Mouse (Mus musculus): ENCODE data around the gene Sema4c.
A peak's percentile ranks its signal among the peaks of the same experiment; 100 is the strongest.
"Not testable (repeated sequence)": the region's sequence is repeated elsewhere in the genome, so short reads cannot be mapped to it uniquely, and the experiment has no call there.

Sema4c gene

DNA sequence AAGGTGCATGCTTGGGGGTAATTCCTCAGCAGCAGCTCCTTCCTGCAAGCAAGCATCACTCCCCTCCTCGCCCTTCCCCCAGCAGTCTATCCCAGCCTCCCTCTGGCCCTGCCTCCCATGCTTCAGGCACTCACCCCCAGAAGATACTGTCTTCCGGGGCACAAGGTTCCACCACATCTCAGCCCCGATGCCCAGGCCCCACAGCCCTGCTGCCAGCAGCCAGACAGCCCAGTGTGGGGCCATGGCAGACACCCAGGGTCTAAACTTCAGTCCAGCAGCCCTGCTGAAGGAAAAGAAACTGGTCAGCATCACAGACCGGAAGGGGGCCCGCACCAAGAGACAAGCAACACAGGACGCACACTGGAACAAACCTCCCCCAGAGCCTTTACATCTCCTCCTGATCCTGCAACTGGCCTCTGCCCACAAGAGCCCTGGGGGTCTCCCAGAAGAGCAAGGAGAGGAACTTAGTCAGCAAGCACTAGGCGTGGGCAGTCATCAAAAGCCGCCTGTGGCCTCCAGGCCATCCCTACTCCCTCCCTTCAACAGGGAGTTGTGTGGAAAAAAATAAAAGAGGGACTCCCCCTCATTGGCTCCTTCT is 2.3 kb downstream of the Sema4c start:
- DNase-seq: no peak

DNA sequence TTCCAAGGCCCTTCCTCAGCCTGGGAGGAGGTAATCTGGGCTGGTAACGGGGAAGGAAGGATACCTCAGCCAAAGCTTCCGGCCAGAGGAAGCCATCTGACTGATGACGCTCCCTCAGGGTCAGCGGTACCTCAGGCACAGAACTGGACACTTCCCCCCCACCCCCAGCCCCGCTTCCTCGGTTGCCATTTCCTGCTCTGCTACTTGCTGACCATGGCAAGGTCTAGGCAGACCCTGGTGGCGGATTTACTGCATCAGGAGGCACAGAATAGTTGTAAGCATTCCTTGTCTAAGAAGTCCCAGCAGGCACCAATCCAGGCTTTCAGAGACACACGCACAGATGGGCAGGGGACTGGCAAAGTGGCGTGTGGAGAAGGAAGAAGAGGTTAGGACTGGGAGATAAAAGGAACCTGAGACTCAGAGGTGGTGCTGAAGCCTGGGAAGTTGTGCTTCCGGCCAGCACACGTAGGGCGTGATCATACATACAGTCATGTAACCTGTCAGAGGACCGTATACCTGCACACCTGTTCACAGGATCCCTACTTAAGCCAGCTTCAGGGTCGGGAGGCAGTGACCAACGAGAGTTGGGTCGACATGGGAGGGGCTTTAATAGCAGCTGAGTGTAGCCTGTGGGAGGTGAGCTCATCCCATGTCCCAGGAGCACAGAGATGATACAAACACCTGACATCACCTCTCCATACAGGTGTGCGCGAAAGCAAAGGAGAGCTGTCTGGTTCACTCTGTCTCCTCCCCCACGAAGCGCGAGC is 3.3 kb downstream of the Sema4c start:
- DNase-seq: no peak

DNA sequence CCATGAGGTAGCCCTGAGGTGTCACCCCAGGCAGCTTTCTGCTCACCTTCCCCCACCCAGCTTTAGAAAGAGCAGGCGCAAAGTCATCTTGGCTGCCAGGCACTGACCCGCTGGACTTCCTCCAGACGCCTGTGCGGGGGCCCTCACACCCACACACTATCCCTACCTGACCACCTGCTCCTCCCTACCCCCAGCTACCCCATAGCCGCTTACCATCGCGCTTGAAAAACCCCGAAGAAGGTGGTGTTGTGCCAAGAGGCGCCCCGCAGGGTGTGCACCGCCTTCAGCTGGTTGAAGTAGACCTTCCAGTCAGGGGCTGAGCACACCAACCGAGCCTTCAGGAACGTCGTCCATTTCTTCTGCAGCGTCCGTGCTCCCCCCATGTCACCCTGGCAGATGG is 5.6 kb downstream of the Sema4c start:
- DNase-seq: no peak

DNA sequence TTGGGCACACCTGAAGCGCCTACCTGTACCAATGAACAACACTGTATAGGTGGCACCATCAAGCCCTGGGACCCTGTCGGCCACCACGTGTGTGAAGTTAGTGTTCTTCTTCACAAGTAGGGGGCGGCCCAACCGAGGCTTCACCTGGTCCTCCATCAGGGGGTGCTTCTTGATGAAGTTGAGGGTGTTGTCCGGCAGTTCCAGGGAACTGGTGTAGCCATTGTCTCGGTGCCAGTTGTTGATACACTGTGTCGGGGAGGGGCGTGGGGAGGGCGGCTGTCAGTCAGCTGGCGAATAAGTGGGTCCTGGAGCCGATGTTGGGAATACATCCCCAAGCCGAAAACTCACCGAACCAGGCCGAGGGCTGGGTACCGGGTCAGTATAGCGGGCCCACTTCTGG is 6.2 kb downstream of the Sema4c start:
- no peak for DNase-seq

DNA sequence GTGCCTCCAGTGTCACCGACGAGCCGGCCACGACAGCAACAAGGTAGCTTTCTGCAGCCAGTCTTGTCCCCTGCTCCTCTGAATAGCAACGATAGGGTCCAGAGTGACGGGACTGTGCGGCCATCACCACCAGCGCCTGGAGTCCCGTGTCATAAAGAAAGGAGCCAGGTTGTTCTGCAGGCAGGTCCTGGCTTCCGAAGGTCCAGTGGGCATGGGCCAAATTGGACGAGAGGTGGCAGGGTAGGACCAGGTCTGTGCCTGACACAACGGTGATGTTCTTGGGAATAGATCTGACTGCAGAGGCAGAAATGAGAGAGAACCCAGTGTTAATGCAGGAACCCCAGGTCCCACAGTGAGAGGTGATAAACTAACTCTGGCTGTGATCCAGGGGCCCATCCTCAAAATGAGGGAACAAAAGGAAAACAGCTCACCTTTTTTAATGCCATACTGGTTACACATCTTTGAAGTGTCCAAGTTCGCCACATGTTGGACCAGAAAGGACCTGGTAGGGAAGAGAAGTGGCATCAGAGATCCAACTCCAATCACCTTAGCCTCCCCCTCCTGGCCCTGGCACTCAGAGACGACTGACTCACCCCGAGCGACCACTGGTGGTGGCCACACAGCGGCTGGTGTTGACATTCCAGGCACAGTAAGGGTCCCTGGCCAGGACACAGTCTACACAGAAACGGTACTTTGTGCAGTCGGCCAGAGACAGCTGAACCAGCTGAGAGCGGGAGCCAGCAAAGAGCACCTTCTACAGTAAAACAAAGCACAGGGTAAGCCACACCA is 7.9 kb downstream of the Sema4c start:
- no peak for DNase-seq

DNA sequence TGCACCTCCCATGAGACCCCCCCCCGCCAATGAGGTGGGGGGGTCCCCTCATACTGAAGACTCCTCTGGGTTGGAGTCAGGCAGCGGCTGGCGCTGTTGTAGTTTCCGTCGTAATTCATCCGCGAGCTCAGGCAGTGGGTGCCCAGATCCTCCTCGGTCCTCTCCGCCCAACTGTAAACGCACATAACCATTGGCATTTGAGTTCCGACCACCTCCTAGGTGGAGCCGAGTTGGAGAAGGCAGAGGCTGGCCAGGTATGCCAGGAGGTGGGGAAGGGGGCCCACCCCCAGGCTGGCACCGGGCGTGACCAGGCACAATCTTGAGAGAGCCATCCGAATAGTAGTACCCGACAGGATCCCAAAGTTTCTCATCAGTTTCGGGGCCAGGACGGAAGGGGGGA is 8.7 kb downstream of the Sema4c start:
- DNase-seq: no peak

DNA sequence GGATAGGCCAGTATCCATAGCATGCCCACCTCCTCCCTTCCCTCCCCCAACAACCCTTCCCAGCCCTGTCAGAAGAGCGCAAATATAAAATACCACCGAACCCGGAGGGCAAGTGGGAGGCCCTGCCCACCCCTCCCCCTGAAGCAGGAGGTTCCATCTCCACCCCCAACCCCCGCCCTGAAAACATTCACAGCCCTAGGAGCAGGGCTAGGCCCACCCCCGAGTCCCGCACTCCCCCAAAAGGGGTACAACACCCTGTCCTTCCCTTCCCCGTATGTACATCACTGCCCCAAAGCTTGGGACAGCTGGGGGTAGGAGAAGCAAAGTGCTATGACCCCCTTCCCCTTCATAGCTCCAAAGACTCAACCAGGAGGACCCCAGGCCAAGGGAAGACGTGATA is 9.4 kb downstream of the Sema4c start:
- no peak for DNase-seq

DNA sequence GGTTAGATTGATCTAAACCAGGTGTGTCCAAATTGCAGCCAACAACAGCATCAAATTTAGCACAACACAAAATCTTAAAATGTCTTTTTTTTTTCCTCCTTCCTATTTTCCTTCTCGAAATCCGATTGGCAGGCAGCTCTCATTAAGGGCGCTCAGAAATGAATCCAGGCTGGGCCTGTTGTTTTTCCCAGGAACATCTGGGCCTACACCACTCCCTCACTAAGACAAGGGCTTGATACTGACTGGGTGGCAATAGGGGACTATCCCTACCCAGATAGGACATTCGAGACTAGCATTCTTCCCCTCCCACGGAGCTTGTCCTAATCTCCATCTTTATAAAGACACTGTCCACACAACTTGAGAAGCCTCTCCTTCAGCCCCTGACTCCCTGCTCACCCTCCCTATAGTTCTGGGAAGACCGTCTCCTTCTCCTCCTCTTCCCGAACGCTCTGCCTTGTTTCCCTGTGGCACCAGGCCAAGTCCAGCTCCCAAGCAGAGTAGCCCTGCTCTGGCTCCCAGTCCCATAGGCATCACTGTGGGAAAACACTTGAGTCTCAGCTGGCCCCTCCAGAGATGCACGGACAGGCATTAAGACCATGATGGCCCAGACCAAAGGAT is 10.1 kb downstream of the Sema4c start:
- DNase-seq: peak; percentile 33

DNA sequence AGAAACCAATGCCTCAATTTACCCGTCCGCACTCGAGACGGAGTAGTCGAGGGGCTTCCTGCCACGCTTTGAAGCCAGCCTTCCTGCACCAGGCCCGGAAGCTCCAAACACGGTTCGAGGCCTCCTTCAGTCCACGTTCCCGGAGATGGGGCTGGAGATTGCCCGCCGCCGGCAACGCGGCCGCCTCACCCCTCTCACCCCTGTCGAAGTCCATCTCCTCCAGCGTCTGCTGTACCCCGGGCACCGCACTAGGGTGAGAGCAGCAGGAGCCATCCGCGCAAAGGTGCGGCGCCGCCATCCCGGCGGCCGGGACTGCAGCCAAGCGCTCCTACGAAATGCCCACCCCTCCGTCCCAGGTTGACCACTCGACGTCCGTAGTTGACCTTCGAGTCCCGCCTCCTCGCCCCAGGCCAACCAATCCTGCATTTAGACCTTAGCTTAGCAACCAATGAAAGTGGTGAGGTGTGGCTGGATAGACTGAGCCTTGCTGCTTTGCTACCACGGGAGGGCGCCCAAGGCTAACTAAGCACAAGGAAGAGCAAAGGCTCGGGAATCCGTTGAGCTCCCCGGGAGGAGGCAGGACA is 11.2 kb downstream of the Sema4c start, which contains the start of gene Ankrd39:
Ankrd39 (minus strand) TSS at position 558 of the 584 bp plus-strand sequence.
- DNase-seq: peak; percentile 99

DNA sequence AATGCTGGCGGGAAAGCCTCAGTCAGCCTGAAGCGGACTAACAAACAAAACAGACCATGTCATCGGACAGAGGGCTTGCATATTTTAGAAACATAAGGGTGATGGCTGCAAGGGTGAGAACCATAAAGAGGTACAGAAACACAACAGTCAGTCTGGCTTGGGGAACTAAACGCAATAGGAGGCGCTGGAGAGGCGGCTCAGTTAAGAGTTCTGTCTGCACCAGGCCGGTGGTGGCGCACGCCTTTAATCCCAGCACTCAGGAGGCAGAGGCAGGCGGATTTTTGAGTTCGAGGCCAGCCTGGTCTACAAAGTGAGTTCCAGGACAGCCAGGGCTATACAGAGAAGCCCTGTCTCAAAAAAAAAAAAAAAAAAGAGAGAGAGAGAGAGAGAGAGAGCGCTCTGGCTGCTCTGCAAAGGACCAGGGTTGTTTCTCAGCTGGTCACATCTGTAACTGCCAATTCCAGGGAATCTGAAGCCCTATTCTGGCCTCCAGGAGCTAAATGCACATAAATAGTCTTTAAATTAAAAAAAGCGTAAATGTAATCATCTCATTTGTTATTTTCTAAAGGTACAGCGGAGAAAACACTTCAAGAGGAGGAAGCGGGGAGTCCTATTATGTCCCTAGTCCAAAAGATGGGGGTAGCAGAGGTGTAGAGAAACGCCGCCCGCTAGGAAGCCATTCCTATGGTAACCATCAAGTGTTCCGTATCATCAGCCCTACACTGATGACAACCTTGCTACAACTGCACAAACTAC is 12.1 kb downstream of the Sema4c start:
- DNase-seq: no peak

DNA sequence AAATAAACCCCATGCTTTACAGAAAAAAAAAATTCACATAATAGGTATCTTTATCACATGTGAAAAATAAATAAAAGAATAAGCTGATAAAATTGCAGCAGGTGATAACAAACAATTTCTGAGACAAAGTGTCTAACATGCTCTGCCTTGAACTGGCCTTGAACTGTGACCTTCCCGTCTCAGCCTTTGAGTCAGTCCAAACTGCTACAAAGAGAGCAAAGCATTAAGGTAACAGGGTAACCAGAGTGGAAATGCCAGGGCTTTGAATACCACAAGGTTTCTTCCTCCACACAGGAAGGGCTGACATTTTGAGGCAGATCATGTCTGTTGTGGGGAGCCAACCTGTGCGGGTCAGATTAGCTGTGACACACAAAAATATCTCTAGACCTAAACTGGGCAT is 12.8 kb downstream of the Sema4c start:
- no peak for DNase-seq

DNA sequence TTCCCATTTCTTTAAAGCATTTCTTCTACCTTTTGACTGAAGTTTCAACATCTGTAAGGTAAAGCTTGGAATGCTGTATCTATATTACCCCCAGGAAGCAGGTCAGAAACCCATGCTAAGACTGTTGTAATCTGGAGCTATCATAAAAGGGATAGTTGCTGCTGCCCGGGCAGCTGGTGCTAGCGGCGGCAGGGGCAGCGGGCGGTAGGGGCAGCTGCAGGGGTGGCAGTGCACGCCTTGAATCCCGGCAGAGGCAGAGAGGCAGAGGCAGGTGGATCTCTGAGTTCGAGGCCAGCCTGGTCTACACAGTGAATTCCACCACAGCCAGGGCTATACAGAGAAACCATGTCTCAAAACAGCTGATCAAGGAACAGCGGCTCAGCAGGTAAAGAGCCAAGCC is 15.2 kb downstream of the Sema4c start:
- DNase-seq: no peak

DNA sequence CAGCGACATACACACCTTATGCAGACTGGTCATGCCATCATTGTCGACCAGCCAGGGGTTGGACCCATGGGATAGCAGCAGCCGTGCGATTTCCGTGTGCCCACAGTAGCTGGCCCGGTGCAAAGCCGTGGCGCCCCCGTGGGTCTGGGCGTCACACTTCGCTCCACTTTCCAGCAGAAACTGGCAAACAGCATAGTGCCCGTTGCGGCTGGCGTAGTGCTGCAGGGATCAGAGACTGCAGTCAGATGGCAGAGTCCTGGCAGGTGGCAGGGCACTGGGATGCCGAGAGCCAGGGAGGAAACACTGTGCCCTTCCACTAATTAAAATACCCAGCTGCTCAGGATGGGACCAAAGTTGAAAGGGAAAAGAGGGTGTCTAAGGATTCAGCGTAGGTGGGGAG is 16.3 kb downstream of the Sema4c start:
- no peak for DNase-seq

DNA sequence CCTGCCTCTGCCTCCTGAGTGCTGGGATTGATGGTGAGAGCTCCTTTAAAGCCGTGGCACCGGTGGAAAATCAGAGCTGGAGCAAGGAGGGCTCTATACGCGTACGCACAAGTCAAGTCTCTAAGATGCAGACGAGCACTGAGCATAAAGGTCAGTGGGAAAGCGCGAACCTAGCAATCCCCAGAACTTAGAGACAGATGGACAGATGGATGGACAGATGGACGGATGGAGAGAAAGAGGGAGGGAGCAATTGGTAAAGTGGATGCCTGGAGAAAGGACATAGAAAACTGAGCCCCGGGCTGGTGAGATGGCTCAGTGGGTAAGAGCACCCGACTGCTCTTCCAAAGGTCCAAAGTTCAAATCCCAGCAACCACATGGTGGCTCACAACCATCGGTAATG is 17.3 kb downstream of the Sema4c start:
- no peak for DNase-seq

DNA sequence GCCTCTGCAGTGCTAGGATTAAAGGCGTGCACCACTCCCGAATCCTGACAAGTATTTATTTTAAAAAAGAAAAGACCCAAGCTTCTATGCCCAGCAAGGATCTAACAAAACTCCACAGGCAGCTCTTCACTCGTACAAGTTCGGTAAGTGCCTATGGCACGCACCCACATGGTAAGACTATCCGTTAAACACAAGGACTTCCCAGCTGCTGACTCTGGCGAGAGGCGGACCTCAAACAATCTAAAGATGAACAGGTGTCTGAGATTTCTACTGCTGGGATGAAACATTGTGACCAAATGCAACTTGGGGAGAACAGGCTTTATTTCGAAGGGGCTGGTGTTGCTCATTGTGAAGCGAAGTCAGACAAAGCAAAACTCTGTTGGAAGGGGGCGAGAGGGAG is 18.0 kb downstream of the Sema4c start:
- DNase-seq: no peak

DNA sequence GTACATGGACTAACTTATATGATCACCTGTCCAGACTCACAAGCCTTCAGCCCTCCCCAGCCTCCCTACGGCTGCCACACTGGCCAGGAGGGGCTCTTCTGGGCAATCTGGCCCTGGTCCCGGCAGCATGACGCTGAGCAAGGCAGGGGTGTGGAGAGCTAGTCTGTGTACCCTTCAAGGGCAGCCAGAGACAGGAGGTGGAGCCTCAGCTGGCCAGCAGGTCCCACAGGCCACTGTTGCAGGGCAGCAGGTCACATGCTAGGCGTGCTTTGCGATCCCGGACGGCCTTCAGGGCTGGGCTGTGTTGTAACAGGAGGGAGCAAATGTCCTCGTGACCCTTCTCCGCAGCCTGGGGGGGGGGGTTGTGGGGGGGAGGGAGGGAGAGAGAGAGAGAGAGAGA is 19.0 kb downstream of the Sema4c start, which contains the start of gene Gm42417:
Gm42417 (minus strand) TSS at position 244 of the 400 bp plus-strand sequence.
- no peak for DNase-seq

DNA sequence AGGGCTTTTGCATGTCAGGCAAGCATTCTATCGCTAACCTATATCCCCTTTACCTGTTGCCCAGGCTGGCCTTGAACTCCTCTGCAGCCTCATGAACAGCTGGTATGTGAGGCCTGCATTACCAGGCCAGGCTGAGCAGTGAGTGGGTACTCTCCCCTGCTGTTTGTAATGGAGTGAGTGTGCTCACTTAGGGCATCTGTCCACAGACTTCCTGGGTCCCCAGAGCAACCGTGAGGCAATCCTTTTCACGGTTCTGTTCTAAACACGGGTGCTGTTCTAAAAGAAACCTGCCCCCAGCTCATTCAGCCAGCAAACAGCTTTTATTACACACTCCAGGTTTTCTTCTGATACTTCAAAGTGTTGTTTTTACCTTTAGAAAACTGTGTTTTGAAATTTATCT is 19.4 kb downstream of the Sema4c start:
- no peak for DNase-seq

DNA sequence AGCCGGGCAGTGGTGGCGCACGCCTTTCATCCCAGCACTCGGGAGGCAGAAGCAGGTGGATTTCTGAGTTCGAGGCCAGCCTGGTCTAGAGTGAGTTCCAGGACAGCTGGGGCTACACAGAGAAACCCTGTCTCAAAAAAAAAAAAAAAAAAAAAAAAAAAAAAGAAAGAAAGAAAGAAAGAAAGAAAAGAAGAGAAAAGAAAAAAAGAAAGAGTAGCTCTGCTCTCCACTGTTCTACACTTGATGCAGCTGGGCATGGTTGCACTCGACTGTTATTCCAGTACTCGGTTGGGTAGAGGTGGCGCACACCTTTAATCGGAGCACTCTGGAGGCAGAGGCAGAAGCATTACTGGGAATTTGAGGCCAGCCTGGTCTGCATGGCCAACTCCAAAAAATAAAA is 21.4 kb downstream of the Sema4c start, which contains the start of gene Ankrd23:
Ankrd23 (minus strand) TSS at position 101 of the 400 bp plus-strand sequence.
- not testable (repeated sequence) for DNase-seq

DNA sequence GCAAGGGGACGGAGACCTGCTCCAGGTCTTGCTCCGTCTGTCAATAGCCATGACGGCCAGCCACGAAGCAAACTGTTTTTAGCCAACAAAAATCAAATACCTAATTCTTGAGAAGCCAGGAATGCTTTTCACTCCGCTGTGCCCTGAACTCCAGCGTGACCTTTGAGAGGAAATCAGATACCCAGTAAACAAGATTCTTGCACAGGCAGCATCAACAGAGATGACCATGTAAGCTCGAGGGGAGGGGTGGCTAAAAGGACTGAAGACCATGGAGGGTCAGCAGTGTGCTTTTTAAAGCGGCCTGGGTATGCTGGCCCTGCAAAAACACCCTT is 21.8 kb downstream of the Sema4c start:
- DNase-seq: no peak

DNA sequence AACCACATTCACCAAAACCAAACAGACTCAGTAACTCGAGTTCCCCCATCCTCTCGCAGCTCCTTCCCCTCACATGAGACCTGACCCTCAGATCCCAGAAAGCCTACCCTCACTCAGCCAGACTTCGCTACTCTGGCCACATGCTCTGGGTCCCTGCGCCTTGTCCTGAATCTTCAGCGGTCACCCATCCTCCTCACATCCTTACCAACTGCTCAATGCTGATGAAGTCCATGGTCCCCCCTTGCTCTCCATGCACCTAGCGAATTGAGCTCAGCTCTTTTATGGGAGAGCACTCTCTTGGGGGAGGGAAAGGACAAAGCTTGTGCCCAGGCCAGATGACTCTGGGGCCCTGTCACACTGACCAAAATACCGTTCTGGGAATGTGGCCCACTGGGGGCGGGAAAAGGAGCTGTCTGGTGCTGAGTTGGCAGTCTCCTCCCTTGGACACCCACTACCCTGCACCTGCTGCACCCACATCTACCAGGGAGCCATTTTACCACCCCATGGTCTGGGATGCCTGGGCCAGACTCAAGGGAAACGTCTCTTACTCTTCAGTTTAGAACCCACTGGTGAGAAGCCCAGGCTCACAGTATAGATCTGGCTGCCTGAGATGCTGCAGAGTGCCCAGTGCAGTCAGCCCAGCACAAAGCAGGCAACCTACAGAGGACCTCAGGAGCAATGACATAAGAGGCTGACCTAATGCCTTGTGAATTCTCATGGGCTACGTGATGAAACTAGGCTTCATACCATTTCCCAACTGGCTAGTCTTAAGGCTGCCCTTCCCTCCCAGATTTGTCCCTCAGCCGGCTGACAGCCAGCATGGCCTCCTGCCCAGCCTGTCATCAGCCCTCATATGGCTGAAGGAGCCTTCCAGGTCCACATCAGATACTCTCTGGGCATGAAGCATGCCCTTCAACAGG is 22.4 kb downstream of the Sema4c start:
- no peak for DNase-seq

DNA sequence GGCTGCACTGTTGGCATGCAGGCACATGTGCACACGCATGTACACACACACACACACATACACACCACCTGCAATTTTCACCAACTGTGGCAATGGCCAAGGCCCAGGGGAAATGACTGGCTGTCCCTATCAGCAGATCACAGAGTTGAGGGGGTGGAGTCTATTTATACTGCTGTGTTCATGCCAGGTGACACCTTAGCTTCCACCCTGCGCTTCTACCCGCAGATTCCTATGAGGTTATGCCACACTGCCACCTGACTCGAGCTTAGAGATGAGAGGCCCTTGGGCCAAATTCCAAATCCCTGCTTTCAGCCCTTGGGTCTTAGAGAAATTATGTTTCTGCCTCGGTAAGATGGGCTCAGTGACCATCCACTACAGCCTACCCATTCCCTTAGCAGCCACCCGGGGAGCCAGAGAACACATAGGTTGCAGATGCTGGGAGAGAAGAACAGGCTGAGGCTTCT is 23.5 kb downstream of the Sema4c start:
- no peak for DNase-seq
